Mouse (Mus musculus): ENCODE measurements around the gene Rorc.
A peak's percentile ranks its signal among the peaks of the same experiment; 100 is the strongest.

Rorc gene

DNA sequence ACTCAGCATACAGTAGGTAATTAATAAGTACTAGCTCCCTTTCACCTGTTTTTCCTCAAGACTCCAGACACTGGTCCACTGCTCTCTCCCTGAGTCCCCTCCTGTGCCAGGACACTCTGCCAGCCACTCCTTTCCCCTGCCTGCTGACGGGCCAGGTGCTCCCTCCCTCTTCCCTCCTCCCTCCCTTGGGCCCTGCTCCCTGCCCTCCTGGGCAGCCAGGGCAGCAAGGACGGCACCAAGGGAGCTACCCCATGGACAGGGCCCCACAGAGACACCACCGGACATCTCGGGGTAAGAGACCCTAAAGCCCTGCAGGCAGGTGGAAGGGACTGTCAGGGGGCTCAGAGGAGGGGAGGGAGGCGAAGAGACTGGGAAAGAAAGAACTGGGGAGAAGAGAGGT lies at the start of gene Rorc:
TSS of gene Rorc (plus strand) at position 154 of the 400 bp plus-strand sequence.
- DNase-seq (ENCODE audit: extremely low read depth, low read depth), result no peak

GRCm38 (mm10) chr3:94328681-94329080 lies 43.9 kb upstream of the Rorc start:
- DNase-seq (ENCODE audit: extremely low read depth, low read depth), result no peak

GRCm38 (mm10) chr3:94334442-94334841 lies 38.2 kb upstream of the Rorc start:
- DNase-seq (ENCODE audit: extremely low read depth, low read depth), result no peak

GRCm38 (mm10) chr3:94338522-94338921 lies 34.1 kb upstream of the Rorc start:
- no peak for DNase-seq (ENCODE audit: extremely low read depth, low read depth)

DNA sequence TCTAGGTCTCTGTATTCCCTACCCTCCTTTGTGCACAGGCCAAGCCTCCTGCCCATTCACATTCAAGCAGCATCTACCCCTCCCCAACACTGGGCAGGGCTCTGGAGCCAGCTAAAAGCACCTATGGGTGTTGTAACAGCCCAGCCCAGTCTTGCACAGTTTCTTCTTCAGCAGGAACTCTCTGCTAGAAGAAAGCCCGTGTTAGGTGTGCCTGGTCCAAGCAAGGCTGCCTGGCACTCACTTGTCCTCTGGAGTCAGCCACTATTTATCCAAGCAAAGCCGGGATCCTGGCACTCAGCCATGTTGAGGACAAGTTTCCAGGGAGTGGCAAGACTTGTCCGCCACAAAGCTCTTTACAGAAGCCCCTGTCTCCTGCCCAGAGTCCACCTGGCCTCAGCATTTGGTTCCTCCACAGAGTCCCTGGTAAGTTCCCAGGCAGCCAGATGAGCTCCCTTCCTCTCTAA lies 30.6 kb upstream of the Rorc start, which contains the start of gene Them5:
TSS of gene Them5 (plus strand) at position 141 of the 464 bp plus-strand sequence.
- no peak for DNase-seq (ENCODE audit: extremely low read depth, low read depth)

DNA sequence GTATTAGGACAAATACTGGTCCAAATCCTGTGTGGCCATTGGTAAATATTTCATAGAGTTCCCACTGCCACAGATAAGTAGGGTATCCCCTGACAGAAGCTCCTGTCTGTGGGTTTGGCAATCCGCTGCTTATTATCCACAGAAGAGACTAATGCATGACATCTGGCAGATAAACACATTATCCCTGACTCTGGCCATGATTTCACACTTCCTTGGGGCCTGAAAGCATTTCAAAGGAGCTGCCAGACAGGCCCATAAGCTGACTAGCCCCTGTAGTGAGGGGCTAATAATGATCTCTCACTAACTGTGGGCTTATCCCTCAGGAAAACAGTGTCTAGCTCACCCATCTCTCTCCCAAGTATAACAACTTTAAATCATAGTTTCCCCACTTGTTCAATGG lies 30.0 kb upstream of the Rorc start:
- DNase-seq (ENCODE audit: extremely low read depth, low read depth), result no peak

DNA sequence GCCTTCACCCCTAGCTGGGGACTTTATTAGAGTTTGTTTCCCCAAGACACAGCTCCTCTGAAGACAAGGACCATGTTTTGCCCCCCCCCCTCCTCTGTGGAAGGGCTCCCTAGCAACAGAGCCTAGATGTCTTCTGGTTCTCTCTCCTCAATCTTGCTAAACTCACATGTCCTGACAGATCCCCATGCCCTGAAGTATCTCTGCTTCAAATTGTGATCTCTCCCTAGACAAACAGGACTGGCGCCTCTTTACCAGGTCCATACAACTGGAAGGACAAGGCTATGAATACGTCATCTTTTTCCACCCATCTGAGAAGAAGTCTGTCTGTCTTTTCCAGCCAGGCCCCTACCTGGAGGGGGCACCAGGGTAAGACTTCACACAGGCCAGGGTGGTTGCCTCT lies 28.4 kb upstream of the Rorc start:
- DNase-seq (ENCODE audit: extremely low read depth, low read depth), result no peak

GRCm38 (mm10) chr3:94344897-94345296 lies 27.7 kb upstream of the Rorc start:
- DNase-seq (ENCODE audit: extremely low read depth, low read depth), result no peak

DNA sequence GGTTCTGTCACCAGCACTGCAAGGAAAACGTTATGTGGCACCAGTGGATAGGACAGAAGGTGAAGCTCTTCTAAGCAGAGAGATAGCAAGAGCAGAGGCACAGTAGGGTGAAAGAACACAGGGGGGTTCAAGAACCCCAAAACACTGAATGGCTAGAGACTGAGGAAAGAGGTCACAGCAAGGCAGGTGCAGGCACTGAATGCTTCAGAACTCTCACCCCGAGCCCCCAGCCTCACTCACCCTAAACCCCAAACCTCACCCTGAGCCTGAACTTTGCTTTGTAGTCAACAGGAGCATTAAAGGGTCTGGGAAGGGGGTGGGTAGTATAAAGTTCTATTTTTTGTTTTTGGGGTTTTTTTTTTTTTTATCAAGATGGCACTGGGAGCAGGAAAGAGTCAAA lies 24.4 kb upstream of the Rorc start:
- no peak for DNase-seq (ENCODE audit: extremely low read depth, low read depth)

DNA sequence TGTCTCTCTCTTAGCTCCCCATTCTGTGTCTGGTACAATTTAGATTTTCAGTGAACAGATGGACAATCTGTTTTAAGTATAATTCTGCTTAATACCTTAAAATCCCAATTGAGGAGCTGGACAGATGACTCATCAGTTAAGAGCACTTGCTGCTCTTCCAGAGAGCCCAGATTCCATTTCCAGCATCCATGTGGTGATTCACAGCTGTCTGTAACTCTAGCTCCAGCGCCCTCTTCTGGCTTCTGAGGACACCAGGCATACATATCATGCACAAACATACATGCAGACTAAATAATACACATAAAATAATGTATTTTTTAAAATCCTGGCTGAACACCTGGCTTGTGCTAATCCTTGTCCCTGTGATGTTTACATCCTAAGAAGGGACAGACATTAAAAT lies 11.8 kb upstream of the Rorc start:
- no peak for DNase-seq (ENCODE audit: extremely low read depth, low read depth)

DNA sequence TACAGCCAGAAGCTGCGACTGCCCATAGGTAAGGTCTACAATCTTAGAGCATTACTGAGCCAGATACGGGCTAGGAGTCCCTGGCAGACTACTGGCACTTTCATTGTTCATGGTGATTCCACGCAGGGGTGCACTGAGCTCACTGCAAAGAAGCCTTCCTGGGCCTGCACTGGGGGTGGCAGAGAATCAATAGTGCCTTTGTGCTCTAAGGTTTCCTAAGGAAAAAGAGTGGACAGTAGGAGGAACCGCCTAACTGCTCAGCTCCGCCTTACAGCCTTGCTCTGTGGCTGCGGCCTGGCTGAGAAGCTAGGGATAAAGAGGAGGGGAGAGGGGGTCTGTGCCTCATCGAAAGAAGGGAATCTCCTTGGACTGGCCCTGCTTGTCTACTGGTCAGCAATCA lies 10.5 kb upstream of the Rorc start, which contains the start of gene C2cd4d:
TSS of gene C2cd4d (plus strand) at position 301 of the 400 bp plus-strand sequence.
- DNase-seq (ENCODE audit: extremely low read depth, low read depth), result no peak

- no peak for DNase-seq (ENCODE audit: extremely low read depth, low read depth)
Observed at GRCm38 (mm10) chr3:94363291-94364153, 9.1 kb upstream of the Rorc start.

DNA sequence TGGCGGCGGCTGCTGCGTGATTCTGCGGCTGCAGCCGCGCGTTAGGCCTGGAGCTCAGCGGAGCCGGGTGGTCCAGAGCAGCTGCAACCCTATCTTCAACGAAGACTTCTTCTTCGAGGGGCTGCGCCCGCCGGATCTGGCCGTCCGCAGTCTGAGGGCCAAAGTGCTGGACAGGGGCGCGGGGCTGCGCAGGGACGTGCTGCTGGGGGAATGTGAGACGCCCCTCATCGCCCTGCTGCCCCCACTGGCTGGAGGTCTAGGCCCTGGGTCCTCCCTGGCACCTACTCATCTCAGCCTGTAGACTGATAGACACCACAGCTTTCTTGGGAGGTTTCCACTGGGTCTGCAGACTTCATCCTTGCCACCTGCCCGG lies 8.5 kb upstream of the Rorc start:
- no peak for DNase-seq (ENCODE audit: extremely low read depth, low read depth)

DNA sequence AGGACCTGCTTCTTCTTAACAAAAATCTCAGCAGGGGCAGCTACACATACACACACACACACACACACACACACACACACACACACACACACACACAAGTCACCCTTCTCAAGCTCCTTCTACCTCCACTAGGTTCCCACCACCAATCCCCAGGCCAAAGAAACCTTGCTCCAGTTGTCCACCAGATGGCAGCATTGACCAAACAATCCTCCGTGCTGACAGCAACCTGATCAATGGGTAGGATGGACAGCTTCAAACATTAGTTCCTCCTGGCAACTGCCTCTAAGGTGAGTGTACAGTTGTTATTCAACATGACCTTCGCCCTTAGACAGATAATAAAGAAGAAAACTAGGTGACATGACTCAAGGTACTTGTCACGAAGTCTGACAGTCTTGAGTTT lies 5.8 kb upstream of the Rorc start:
- peak; percentile 69 for DNase-seq (ENCODE audit: extremely low read depth, low read depth)

GRCm38 (mm10) chr3:94367511-94367910 lies 5.1 kb upstream of the Rorc start:
- DNase-seq (ENCODE audit: extremely low read depth, low read depth), result no peak

DNA sequence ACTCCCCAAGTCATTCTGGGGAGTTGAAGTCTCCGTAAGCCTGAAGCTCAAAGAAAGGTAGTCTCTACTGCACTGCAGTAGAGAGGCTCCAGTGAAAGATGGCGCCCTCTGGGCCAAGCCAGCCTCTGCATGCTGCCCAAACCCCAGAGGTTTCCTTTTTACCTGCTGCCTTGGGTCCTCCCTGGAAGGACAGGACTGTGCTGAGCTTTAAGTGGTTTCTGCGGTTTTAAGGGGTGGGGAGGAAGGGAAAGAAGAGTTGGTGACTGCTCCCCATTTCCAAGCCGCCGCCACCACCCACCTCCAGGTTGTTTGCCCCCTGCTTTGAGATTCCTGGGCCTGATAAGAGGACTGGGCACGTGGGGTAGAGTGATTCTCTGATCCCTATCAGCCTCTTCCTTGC lies 4.0 kb upstream of the Rorc start:
- DNase-seq (ENCODE audit: extremely low read depth, low read depth), result no peak

- peak; percentile 56 for DNase-seq (ENCODE audit: extremely low read depth, low read depth)
Observed at GRCm38 (mm10) chr3:94369709-94370108, 2.9 kb upstream of the Rorc start.

GRCm38 (mm10) chr3:94371637-94372036 lies 957 bp upstream of the Rorc start:
- DNase-seq (ENCODE audit: extremely low read depth, low read depth), result no peak

DNA sequence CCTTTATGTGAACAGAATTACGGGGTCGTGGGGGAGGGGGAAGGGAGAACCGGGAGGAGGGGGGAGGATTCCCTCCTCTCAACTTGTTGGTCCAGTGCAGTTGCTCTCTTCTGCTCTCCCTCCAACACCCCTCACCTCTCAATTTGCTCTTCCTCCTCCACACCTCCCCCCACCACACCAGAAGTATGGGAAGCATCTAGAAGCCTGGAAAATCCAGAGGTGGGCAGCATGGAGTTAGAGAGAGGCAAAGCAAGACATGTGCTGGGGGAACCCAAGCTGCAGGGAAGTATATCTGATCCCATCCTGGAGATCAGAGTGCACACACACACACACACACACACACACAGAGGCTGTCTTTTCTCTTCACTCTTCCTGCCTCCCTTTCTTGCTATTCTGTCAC lies 556 bp upstream of the Rorc start:
- DNase-seq (ENCODE audit: extremely low read depth, low read depth), result no peak

DNA sequence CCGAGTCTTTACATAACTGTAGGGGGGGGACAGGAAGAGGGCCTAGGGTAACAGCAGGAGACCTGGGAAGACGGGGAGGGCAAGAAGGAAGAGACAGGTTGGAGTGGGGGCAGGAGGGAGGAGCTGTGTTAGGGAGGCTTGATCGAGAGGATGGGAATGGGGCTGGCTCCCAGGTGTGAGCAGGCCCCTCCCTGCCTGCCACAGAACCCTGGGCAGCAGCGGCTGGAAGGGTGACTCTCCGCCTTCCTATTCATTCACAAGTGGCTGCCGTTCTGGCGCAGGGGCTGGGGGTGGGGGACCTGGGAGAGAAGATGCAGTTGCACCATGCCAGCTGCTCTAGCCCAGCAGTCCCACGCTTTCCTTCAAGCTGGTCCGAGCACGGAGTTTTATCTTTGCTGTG lies 496 bp downstream of the Rorc start:
- no peak for DNase-seq (ENCODE audit: extremely low read depth, low read depth)

GRCm38 (mm10) chr3:94373597-94374011 lies 1.0 kb downstream of the Rorc start:
- no peak for DNase-seq (ENCODE audit: extremely low read depth, low read depth)

DNA sequence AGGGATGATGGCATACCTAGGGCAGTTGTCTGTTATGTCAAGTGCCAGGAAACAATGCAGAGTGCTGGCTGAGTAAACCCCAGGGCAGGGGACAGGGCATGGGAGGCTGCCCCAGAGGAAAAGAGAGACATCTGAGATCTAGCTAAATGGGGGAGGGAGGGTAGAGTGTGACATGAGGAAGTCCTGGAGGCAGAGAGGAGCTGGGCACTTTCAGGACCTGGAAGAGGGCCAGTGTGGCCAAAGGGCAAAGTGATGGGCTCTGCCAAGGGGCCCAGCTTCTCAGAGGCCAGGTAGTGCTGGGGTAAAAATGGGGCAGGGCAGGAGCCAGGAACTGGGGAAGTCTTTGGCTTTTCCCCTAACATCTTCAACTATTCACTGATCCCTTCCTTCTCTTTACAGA lies 2.0 kb downstream of the Rorc start:
- no peak for DNase-seq (ENCODE audit: extremely low read depth, low read depth)

- DNase-seq (ENCODE audit: extremely low read depth, low read depth), result no peak
Observed at GRCm38 (mm10) chr3:94375146-94375545, 2.6 kb downstream of the Rorc start.
